Mouse (Mus musculus) retina, adult 2 months (tissue): ENCODE results near the gene Gcn1l1.

Source experiments
- DNase-seq: peaks from one replicate; pipeline ENCODE4 v3.0.0-alpha.2; 2012; ENCODE audit warnings: low read depth, low spot score

Gene Gcn1l1

DNA sequence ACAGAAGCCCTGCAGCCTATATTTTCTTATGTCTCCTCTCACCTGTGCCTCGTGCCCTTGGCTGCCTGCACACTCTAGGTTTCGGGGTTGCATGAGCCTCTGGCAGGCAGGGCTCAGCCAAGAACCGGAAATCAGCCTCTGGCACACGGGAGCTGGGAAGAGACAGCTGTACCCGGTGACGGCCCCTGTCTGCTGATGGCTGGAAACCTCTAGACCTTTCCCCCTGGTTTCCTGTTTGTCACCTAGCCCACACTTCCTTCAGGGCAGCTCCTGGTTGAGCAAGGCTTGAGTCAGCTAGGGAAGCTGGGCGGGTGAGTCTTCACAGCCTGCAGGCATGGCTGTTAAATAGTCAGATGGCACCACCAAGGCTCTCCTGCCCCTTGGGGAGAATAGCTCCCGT lies 30.2 kb upstream of the Gcn1l1 start:
- no peak for DNase-seq

DNA sequence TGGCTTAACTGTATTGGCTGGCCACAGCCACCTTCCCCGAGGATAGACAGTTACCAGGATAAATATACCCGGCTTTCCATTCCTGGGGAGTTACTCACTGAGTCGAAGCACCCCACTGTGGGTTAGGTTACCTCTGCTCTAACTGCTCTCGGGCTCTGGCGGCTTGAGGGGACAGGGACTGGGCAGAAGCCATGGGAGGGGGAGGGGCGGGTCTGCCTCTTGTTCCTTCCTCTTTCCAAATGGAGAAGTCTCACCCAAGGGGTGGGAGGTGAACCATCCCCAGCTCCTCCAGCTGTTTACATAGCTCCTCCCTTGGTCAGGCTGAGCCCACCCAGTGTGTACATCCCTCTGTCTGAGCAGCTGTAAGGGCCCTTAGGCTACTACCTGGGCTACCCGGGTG lies 29.4 kb upstream of the Gcn1l1 start:
- no peak for DNase-seq

DNA sequence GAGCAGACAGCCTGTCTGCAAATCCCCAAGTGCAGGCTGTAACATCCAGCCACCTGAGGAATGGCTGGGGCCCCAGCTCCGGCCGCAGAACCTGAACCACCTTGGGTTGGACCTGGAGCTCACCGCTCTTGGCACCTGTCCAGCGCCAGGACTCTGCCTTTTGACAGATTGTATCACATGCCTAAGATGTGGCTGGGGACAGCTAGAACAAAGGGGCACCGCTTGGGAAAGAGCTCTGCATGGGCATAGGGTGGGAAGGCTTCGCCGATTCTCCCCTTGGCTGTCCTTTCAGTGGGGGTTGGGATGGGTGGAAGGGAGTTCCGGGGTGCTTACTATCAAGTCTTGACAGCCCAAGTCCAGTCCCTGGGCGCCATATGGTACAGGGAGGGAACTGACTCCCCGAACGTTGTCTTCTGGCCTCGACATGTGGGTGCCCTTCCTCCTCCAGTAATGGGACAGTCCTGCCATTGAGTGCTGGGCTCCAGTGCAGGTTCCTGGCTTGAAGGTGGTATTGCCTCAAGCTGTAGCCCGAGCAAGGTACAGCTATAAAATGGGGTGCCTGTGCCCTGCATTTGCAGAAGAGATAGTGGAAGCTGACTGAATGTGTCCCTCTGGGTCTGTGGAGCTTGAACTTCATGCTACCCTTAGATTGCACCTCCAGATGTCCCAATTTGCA lies 26.9 kb upstream of the Gcn1l1 start:
- no peak for DNase-seq

DNA sequence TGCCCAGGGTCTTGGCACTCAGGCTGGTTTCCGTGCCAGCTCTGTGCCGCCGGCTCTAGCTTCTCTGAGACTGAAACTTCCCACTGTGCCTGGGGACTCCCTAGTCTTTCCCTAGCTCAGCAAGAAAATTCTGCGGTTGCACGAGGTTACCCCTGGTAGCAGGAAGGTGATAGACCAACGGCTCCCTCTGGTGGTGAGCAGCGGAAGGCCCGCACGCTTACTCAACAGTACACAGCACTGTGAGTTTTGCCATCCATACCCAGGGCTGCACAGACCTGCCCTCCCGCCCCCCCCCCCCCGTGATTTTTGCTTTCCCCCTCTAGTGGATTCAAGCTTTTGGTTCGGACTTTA lies 26.4 kb upstream of the Gcn1l1 start:
- DNase-seq, result peak; percentile 64

DNA sequence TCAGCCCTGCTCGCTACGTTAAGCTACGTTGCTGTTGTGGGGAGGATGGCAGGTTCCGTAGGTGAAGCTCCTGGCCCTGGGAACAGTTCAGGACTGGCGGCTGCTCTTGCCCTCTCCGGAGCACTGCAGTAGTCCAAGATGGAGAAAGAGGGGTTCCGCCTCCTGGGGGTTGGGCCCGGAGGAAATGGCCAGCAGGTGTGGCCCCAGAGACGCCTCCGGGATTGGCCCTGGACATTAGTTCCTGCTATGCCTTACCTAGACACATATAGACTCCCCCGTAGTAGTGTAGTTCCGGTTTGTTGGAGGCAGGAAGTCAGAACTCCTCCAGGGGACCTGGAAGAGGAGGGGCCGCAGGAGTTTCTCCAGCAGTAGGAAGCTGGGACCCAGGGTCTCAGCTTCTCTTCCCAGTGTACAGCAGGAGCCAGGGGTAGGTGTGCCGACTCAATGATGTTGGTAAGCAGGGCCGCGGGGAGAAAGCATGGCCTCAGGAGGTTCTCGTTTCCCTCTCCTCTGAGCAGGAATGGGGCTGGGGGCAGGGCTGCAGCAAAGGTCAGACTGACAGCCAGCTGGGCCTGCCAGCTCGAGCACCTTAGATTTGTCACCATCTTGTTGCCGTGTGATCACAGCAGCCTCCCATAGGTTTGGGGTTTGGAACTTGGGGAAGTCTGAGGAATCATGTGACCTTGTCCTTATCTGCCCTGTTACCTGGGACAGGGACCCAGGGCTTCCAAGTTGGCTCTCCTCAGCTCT lies 22.2 kb upstream of the Gcn1l1 start:
- no peak for DNase-seq

DNA sequence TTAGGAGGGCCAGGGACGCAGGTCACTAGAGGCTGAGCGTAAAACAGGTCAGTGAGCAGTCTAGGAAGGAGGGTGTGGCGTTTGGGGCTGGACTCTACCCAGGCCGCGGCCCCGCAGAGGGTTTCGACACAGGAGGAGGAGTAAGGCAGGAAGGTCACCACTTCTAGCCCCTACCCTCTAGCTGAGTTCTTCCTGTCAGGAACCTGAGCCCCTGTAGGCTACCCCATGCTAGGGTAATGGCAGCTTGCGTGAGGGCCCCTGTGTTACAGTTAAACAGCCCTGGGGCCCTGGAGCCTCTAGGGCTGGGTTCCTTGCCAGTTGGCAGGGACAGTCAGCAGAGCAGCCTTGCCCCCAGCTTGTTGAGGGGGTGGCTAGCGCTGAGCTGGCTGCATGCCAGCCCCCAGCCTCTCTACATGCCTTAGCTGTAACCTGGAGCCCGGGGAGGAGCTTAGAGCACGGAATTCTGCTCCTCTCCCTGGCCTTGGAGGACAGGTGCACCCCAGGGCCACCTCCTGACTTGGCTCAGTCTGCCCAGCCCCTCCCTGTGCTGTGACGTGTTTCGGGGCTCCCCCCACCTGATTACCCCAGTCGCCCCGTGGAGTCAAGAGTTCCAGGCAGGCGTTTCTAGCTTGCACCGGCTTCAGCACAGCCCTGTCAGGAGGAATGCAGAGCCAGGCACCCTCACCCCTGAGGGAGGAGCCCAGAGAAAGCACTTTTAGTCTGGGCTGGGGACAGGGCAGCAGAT lies 21.4 kb upstream of the Gcn1l1 start:
- DNase-seq, result no peak

DNA sequence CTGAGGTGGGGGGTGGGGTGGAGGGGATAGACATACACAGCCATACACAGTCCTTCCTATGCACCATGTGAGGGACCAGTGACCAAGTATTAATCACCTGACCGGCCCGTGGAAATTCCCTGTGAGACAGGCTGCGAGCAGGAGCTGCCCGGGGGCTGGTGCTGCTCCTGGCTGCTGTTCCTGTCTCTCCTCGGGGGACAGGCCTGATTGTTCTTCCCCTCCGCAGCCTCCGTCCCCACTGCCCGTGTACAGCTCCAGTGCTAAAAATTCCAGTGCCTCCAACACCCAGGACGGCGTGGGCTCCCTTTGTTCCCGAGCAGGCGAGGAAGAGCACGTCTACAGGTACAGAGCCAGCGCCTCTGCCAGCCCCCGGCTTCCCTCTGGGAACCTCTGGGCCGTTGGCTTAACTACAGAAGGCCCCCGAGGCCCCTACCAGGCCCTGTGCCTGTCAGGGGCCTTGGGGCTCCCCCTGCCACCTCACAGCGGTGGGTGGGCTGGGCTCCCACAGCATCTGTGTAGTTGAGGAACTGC lies 20.3 kb upstream of the Gcn1l1 start:
- DNase-seq, result no peak

DNA sequence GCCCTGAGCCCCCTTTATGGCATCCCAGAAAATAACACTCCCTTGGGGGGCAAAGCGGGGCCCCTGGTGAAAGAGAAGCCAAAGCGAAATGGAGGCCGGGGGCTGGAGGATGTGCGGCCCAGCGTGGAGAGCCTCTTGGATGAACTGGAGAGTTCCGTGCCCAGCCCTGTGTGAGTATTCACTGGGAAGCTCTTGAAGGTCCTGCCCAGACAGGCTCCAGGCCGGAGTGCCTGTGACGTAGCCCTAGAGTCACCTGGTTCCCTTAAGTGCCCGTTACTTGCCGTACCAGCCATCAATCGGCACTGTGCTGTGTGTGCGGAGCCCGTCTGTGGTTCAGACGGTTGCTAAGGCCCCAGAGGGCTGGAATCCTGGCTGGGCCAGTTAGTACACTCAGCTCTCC lies 19.4 kb upstream of the Gcn1l1 start:
- DNase-seq, result no peak

DNA sequence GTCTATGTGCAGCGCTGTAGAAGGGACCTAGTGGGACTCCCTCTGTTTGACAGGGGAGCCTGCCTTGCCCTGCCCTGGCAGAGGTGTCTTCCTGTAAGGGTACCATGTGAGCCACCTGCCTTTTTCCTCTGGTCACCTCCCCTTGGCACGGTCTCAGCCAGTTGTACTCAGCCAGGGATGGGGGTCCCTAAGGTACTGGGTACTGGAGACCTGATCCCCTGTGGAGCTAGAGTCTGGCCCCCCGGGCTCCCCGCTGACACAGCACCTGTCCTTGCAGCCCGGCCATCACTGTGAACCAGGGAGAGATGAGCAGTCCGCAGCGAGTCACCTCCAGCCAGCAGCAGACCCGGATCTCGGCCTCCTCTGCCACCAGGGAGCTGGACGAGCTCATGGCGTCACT lies 18.5 kb upstream of the Gcn1l1 start:
- DNase-seq, result no peak

DNA sequence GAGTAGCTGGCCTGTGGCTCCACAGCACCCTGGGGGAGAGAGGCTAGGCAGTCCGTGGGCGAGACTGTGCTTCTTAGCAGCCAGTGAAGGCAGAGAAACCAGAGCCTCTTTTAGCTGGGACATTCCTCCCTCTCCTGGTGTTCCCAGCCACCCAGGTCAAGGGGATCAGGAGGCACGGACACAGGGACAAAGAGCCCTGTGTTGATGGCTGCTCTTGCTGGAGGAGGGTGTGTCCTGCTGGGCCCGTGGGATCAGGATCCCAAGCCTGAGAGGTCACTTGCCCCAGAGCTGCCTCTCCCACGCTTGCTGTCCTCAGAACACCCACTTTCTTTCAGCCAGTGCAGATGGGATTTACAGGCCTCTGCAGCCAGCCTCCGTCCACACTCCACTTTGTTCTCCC lies 18.0 kb upstream of the Gcn1l1 start:
- DNase-seq, result no peak

DNA sequence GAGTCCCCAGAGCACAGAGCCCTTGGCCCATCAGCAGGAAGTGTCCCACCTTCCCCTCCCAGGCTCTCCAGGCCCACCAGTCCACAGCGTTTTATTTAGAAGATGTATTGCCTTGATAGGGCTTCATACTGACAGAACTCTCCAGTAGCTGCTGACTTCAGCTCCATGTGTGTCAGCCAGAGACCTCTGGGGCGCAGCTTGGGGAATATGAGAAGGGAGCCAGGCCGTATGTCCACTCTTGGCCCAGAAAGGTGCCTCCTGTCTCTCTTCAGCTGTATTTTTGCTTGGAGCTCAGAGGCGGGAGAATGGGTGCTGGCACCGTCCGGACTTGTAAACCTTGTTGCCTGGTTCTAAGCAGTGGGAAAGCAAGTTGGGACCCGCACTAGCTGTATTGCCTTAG lies 17.6 kb upstream of the Gcn1l1 start:
- no peak for DNase-seq

DNA sequence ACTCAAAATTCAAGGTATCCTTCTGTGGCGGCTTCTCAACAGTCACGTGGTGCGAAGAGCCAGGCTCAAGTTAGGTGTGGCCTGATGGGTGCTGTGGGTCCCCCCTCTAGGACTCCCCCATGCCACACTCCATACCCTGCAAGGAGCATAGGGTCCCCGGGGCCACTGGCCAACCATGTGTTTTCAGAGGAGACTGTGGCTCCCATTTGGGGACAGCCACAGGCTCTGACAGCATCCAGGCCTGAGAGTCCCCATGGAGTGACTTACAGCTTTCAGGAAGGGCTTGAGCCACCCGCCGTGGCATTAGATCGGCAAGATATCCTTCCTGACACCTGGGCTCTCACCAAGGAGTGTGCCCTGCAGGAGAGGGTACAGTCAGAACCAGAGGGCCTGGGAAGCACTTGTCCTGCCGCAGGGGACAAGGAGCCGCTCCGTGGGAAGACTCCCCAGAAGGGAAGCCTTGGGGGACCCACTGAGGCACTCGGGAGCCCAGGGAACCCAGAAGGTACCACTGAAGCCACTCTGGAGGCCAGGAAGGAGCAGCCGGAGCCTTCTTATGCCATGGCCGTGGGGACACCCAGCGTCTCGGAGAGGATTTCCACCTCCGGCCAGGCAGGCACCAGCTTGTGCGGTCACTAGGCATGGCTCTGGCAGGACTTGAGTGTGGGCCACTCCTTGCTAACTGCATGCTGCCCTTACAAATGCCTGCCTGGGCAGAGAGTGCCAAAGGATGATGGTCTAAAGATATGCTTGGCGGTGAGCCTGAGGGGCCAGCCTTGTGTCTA lies 16.4 kb upstream of the Gcn1l1 start:
- no peak for DNase-seq

DNA sequence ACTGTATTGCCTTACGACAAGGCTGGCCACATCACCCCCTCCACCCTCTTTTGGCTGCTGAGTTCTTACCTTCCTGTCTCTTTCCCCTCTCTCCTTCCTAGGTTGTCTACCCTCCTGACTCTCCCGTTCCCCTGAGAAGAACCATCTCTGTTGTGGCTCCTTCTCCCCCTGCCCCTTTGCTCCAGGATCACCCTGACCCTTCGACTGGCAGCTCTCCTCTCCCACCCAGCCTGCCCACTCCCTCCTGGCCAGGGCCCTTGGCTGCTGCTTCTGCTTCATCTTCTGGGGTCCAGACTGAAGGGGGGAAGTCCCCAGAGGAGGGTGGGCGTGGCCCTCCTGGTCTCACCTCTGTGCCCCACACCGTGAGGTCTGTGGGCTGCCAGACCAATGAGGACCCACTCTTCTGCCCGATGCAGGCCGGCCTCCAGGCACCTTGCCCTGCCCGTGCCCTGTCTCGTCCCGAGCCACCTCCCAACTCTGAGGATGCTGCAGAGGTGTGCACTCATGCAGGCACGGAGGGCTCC lies 14.5 kb upstream of the Gcn1l1 start:
- no peak for DNase-seq

DNA sequence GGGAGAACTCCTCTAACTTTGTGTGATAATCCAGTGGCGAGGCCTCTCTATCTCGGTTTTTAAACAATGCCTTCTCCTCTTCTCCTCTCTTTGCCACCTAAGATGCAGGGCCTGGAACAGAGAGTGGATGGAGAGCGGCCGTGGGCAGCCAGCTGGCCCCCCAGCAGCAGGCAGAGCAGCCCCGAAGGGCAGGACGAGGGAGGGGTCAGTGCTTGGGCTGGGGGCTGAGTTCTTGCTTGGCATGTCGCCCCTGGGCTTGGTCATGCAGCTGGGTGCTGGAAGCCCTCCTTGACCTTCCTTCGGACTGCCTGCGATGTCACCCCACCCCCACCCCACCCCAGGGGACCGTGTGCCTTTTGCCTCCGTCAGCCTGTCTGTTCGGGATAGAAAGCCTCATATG lies 13.7 kb upstream of the Gcn1l1 start:
- DNase-seq, result no peak

DNA sequence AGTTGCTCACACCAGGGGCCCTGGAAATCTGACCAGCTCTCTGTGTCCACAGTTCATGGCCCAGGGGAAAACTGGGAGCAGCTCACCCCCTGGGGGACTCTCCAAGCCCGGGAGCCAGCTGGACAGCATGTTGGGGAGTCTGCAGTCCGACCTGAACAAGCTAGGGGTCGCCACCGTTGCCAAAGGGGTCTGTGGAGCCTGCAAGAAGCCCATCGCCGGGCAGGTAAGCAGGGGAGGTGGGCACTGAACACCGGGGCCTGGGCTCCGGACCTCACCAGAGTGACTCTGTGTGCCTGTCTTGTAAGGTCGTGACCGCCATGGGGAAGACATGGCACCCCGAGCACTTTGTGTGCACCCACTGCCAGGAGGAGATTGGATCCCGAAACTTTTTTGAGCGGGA lies 13.3 kb upstream of the Gcn1l1 start:
- DNase-seq, result no peak

DNA sequence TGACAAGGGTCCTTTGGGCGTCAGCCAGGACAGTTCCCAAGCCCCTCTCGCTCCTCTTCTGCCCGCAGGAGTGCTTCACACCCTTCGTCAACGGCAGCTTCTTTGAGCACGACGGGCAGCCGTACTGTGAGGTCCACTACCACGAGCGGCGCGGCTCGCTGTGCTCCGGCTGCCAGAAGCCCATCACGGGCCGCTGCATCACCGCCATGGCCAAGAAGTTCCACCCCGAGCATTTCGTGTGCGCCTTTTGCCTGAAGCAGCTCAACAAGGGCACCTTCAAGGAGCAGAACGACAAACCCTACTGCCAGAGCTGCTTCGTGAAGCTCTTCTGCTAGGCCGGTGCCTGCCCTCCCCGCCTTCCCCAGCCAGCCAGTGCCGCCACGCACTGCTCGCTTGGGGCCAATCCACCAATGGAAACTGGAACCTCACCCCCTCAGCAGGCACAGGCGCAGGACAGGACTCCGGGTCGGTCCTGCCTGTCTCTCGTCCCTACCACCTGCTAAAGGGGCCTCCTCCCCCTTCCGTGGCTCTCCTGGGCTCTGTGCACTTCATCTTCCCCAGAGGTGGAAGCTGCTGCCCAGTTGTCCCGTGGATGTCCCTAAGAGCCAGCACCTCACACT lies 11.1 kb upstream of the Gcn1l1 start:
- no peak for DNase-seq

DNA sequence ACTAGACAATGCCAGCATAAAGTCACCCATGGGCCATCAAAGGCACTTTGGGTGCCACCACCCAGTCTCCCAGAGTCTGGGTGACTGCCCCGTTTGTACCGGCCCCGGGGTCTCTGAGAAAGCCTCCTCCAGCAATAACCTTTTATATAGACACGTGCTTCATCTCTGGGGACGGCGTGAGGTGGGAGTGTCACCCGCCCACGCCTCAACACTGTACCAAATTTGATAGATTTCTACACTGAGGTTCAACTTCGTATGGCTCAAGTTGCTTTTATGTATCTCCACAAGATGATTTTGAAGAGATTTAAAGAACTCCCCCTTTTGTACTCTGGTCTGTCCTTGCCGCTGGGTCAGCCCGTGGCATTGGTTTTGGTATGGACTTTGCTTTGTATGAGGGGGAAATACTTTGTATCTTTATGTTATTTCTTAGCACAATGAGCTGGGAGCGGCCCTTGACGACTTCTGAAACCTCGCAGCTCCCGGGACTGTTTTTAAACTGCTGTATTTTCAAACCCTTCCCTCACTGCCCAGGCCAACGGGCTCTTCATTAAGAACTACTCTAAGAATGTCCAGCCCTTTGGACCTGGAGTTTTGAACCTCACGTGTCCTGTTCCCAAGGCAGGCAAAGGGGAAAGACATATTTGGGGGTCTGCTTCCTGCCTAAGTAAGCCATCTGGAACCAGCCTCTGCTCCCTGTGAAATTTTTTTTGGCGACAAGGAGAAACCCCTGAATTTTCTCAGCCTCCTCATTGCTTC lies 10.3 kb upstream of the Gcn1l1 start:
- no peak for DNase-seq

DNA sequence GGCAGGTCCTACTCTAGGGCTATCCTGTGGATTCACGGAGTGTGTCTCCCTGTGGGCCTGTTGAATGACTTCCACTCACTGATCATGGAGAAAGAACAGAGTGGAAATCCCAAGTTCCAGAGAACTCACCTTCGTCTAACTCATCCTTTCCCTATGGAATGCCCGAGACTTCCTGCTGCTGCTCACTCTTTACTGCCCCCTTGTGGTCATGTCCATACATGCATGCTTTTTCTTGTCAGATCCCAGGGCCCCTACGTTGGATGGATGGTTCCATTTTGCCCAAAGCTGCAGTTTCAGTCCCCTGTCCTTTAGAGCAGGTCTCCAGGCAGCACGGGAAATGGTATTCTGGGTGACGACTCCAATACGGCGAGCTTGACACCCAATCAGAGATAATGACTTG lies 8.8 kb upstream of the Gcn1l1 start:
- DNase-seq, result peak; percentile 61

DNA sequence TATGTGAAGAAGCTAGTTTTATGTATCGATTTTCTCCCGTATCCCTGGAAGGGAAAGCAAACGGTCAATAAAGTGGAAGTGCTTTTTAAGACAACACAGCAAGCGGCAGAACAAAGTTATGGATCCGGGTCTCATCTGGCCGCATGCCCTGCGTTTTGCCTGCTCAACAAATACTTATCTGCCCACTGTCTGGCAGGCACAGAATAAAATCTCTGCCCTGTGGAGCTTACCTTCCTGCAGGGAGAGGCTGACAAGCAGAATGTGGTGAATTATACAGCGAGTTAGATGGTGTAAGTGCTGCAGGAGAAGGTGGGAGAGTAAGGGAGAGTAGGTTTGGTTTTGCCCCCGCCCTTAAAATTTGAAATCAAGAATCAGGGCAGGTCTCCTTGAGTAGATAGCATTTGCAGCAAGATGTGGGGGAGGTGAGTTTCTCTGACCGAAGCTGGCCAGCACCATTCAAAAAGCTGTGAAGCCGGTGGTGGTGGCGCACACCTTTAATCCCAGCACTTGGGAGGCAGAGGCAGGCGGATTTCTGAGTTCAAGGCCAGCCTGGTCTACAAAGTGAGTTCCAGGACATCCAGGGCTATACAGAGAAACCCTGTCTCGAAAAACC lies 6.8 kb upstream of the Gcn1l1 start:
- DNase-seq, result no peak
